Mouse (Mus musculus) lung, adult 2 months (tissue): ENCODE results near the gene Gm49322.

Experiments used
- CTCF ChIP-seq: fragments of 200-500 bp; IDR thresholded peaks from 2 replicates; pipeline ENCODE4 v1.5.1; 2011; ENCODE audit warnings: mild to moderate bottlenecking, low read length, control low read depth; ENCODE audit not compliant: insufficient read depth
- POLR2A ChIP-seq: fragments of 200-500 bp; IDR thresholded peaks from 2 replicates; pipeline ENCODE4 v1.6.1; 2011; ENCODE audit warnings: low read depth, mild to moderate bottlenecking, control low read depth, low read length, borderline replicate concordance; ENCODE audit errors: extremely low read depth

DNA sequence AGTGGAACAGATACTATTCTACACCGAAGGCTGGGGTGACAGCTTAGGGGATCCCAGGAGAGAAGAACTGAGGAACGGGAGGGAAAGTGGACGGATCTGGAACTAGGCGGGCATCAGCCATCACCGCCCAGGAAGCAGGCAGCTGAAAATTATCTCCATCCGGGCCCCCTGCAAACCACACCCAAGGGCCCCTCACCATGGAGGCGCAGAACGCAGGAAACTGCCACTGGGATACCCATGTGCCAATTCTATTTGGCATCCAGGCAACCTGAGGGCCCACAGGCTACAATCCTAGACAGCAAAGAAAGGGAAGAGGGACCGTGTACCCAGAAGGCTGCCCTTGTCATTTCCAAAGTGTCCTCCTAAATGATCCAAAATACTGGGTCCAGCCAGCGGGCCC is 35.4 kb upstream of the Gm49322 start:
- no peak for TF ChIP-seq CTCF
- TF ChIP-seq POLR2A, result no peak
